ENCODE assay signal across 26 mouse cellular contexts in the genomic region with DNA sequence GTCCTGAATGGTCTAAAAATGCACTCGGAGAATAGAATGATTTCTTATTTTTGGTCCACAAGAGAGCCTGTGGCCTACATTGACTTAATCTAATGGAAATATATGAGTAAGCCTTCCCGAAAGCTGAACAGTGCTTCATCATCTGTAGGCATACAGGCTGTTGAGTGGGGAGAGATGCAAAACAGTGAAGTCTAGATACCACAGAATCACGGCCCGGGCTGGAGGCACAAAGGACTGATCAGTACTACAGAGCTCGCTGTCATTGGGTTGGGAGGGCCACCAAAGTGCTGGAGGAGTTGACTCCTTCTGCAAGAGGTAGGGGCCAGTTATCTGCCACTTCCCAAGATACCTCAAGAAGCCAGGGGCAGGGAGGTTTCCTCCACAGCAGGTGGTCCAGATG. TPM values are rescaled to one million over a fixed set of nuclear protein-coding genes. Genes with fewer than 3 reads are reported as not detected.
A peak's percentile ranks its signal among the peaks of the same experiment; 100 is the strongest.
DNase-seq lines count a peak whose midpoint lies in the region; ATAC-seq and TF ChIP-seq lines count a peak whose summit lies in the region.
"Had no signal": no experiment of that assay in that cellular context is flagged by ENCODE, and none has a peak within 500 bp of the region (broad histone marks: within the 10 kb centered on the region; RNA-seq: fewer than 3 reads in every experiment).

No protein-coding gene starts in this region.

- WGBS in forebrain, embryonic 14.5 days: 72% methylated on average over 5 of the region's 5 CpGs
- WGBS in forebrain, embryonic 11.5 days: 82% methylated on average over 5 of the region's 5 CpGs
- 36% methylated on average over 5 of the region's 5 CpGs for WGBS in heart, embryonic 12.5 days
- WGBS in intestine, postnatal 0 days: 89% methylated on average over 5 of the region's 5 CpGs

- intact Hi-C loops in left cerebral cortex, adult 2 months (cut with DNase I): loop anchor here (10.0 kb wide), 1 partner anchor 204 kb away; no protein-coding TSS in a partner anchor
- intact Hi-C loops in left cerebral cortex, postnatal 36 days (cut with DNase I): no loop called here

- no peak for TF ChIP-seq CTCF in left cerebral cortex, adult 2 months (IDR thresholded peaks at IDR 0.05)
- TF ChIP-seq CTCF in intestine, postnatal 0 days (IDR thresholded peaks at IDR 0.05; ENCODE audit: low read depth): no peak

- peak; percentile 33; the same call in 1 of the 2 replicates for ATAC-seq in forebrain, embryonic 14.5 days
- ATAC-seq in forebrain, embryonic 11.5 days (replicated peaks; ENCODE audit: low FRiP score): no peak
- no peak for ATAC-seq in heart, embryonic 12.5 days (ENCODE audit: insufficient number of reproducible peaks, low FRiP score)
- no peak for ATAC-seq in intestine, postnatal 0 days
- ATAC-seq: intestine, embryonic 15.5 days had no signal

- H3K4me1 ChIP-seq in forebrain, embryonic 14.5 days (ENCODE audit: control insufficient read depth, insufficient read depth, low read length): peaks cover 10% of the 10 kb centered on the region; the same call in 1 of the 2 replicates
- no peaks in the 10 kb centered on the region for H3K4me1 ChIP-seq in forebrain, embryonic 11.5 days (replicated peaks; ENCODE audit: control insufficient read depth, insufficient read depth, low read length)
- H3K4me1 ChIP-seq in heart, embryonic 12.5 days (replicated peaks): peaks cover 19% of the 10 kb centered on the region; the same call in 1 of the 2 replicates
- H3K4me1 ChIP-seq in intestine, postnatal 0 days (replicated peaks; ENCODE audit: control insufficient read depth, insufficient read depth, low read length): peaks cover 4% of the 10 kb centered on the region; the same call in 1 of the 2 replicates

- no peaks in the 10 kb centered on the region for H3K27me3 ChIP-seq in forebrain, embryonic 14.5 days (replicated peaks; ENCODE audit: control insufficient read depth, insufficient read depth, low read length)
- H3K27me3 ChIP-seq in forebrain, embryonic 11.5 days (ENCODE audit: control insufficient read depth, insufficient read depth, low read length): peaks cover 2% of the 10 kb centered on the region; the same call in 1 of the 2 replicates
- H3K27me3 ChIP-seq in heart, embryonic 12.5 days (replicated peaks): no peaks in the 10 kb centered on the region
- H3K27me3 ChIP-seq in intestine, postnatal 0 days (replicated peaks; ENCODE audit: control insufficient read depth, insufficient read depth, low read length): no peaks in the 10 kb centered on the region
- H3K27me3 ChIP-seq: intestine, embryonic 15.5 days; neural tube, embryonic 15.5 days had no signal

- H3K9me3 ChIP-seq in forebrain, embryonic 14.5 days (replicated peaks; ENCODE audit: control insufficient read depth, low read length): no peaks in the 10 kb centered on the region
- H3K9me3 ChIP-seq in forebrain, embryonic 11.5 days (ENCODE audit: control insufficient read depth, low read length): no peaks in the 10 kb centered on the region
- H3K9me3 ChIP-seq in heart, embryonic 12.5 days (replicated peaks): no peaks in the 10 kb centered on the region; the same call in 1 of the 2 replicates
- H3K9me3 ChIP-seq in intestine, postnatal 0 days (ENCODE audit: control insufficient read depth): no peaks in the 10 kb centered on the region
- H3K9me3 ChIP-seq: embryonic facial prominence, embryonic 12.5 days; hindbrain, embryonic 10.5 days; intestine, embryonic 15.5 days; midbrain, embryonic 12.5 days; neural tube, embryonic 15.5 days had no signal

- H3K36me3 ChIP-seq in forebrain, embryonic 14.5 days (ENCODE audit: control insufficient read depth, insufficient read depth, low read length): no peaks in the 10 kb centered on the region
- no peaks in the 10 kb centered on the region for H3K36me3 ChIP-seq in forebrain, embryonic 11.5 days (ENCODE audit: control insufficient read depth, insufficient read depth, low read length)
- H3K36me3 ChIP-seq in heart, embryonic 12.5 days: no peaks in the 10 kb centered on the region
- H3K36me3 ChIP-seq in intestine, postnatal 0 days (ENCODE audit: control insufficient read depth, insufficient read depth): no peaks in the 10 kb centered on the region
- H3K36me3 ChIP-seq: embryonic facial prominence, embryonic 12.5 days; hindbrain, embryonic 10.5 days; intestine, embryonic 15.5 days; midbrain, embryonic 12.5 days; neural tube, embryonic 15.5 days had no signal

- no peak overlapping the region for H3K4me2 ChIP-seq in forebrain, embryonic 14.5 days (ENCODE audit: low read length)
- no peak overlapping the region for H3K4me2 ChIP-seq in forebrain, embryonic 11.5 days (ENCODE audit: low read depth, low read length, severe bottlenecking)
- H3K4me2 ChIP-seq in heart, embryonic 12.5 days: no peak overlapping the region
- H3K4me2 ChIP-seq in intestine, postnatal 0 days (replicated peaks; ENCODE audit: low read depth): no peak overlapping the region
- H3K4me2 ChIP-seq: embryonic facial prominence, embryonic 12.5 days; intestine, embryonic 15.5 days; midbrain, embryonic 12.5 days; neural tube, embryonic 15.5 days had no signal

- no peak for DNase-seq in forebrain, embryonic 14.5 days (ENCODE audit: low spot score)
- DNase-seq in forebrain, embryonic 11.5 days (ENCODE audit: low spot score): no peak
- DNase-seq in heart, adult 9 months (ENCODE audit: low spot score in 2 of 2): no peak
- no peak for DNase-seq in left cerebral cortex, adult 2 months (ENCODE audit: extremely low spot score in 1 of 2, low spot score in 2 of 2)
- DNase-seq in left cerebral cortex, postnatal 36 days (ENCODE audit: low spot score in 2 of 2): no peak
- peak; percentile 49 for DNase-seq in NIH3T3 (ENCODE audit: low read depth)
- DNase-seq: adrenal gland, adult 2 months; cerebellum, adult 18-20 months; kidney, adult 9 months; kidney, postnatal 36 days; thymus, adult 18-20 months; thymus, postnatal 36 days had no signal

- H3K4me3 ChIP-seq in forebrain, embryonic 14.5 days (ENCODE audit: low read depth, low read length): no peak overlapping the region
- H3K4me3 ChIP-seq in forebrain, embryonic 11.5 days (ENCODE audit: low read depth, low read length): no peak overlapping the region
- no peak overlapping the region for H3K4me3 ChIP-seq in heart, embryonic 12.5 days
- H3K4me3 ChIP-seq in left cerebral cortex, adult 2 months: no peak overlapping the region
- no peak overlapping the region for H3K4me3 ChIP-seq in intestine, postnatal 0 days (ENCODE audit: low read depth, low read length)
- H3K4me3 ChIP-seq: embryonic facial prominence, embryonic 12.5 days; hindbrain, embryonic 10.5 days; intestine, embryonic 15.5 days; midbrain, embryonic 12.5 days; neural tube, embryonic 15.5 days had no signal

- H3K27ac ChIP-seq in forebrain, embryonic 14.5 days (ENCODE audit: low read depth, low read length): no peak overlapping the region
- no peak overlapping the region for H3K27ac ChIP-seq in forebrain, embryonic 11.5 days (ENCODE audit: low read depth, low read length)
- H3K27ac ChIP-seq in heart, embryonic 12.5 days (ENCODE audit: poor library complexity, severe bottlenecking): peak overlapping the region; percentile 28; the same call in 1 of the 2 replicates
- H3K27ac ChIP-seq in left cerebral cortex, adult 2 months: peak overlapping the region; percentile 71
- no peak overlapping the region for H3K27ac ChIP-seq in intestine, postnatal 0 days (ENCODE audit: low read depth, low read length)
- H3K27ac ChIP-seq: embryonic facial prominence, embryonic 12.5 days; hindbrain, embryonic 10.5 days; intestine, embryonic 15.5 days; liver, embryonic 14.5 days; midbrain, embryonic 12.5 days; neural tube, embryonic 15.5 days had no signal

- no peak overlapping the region for H3K9ac ChIP-seq in forebrain, embryonic 14.5 days (ENCODE audit: low read length)
- no peak overlapping the region for H3K9ac ChIP-seq in forebrain, embryonic 11.5 days (ENCODE audit: low read length)
- H3K9ac ChIP-seq in heart, embryonic 12.5 days: no peak overlapping the region
- H3K9ac ChIP-seq in intestine, postnatal 0 days (ENCODE audit: low read depth, low read length): no peak overlapping the region
- H3K9ac ChIP-seq: embryonic facial prominence, embryonic 12.5 days; intestine, embryonic 15.5 days; liver, embryonic 14.5 days; midbrain, embryonic 12.5 days; neural tube, embryonic 15.5 days had no signal

RNA-seq across cellular contexts. Expression of gene Gm11549, which starts 9.2 kb away (rescaled TPM):
- polyA plus RNA-seq in forebrain, embryonic 14.5 days (2014; fragmentation: Nextera tagmentation; extraction: Ambion mirVana): 0.10 and 0.37 TPM in 2 replicates
- 0.64 and 0.99 TPM in 2 replicates for polyA plus RNA-seq in forebrain, embryonic 11.5 days (2014; fragmentation: Nextera tagmentation; extraction: Ambion mirVana)
- polyA plus RNA-seq in heart, embryonic 12.5 days (2016; fragmentation: Nextera tagmentation; extraction: Ambion mirVana): 0.30 and 0.31 TPM in 2 replicates
- 10 to 100 TPM; 35.7 to 44.6 TPM for total RNA-seq in left cerebral cortex, adult 2 months (2021)
- 10 to 100 TPM; 32.8 to 42.1 TPM for total RNA-seq in left cerebral cortex, postnatal 36 days (2021)
- polyA plus RNA-seq in intestine, postnatal 0 days (2015; fragmentation: Nextera tagmentation; extraction: Ambion mirVana): 1.1 and 1.2 TPM in 2 replicates
- total RNA-seq: gastrocnemius, adult 8-10 months; granulocyte monocyte progenitor cell, adult 5-6 weeks; megakaryocyte, adult 5-6 weeks had no signal

RNA-seq across cellular contexts. Expression of gene Exosc9, which starts 21.6 kb away (rescaled TPM):
- 92.1 and 93.0 TPM in 2 replicates for polyA plus RNA-seq in forebrain, embryonic 14.5 days (2014; fragmentation: Nextera tagmentation; extraction: Ambion mirVana)
- 101 and 103 TPM in 2 replicates for polyA plus RNA-seq in forebrain, embryonic 11.5 days (2014; fragmentation: Nextera tagmentation; extraction: Ambion mirVana)
- polyA plus RNA-seq in heart, embryonic 12.5 days (2016; fragmentation: Nextera tagmentation; extraction: Ambion mirVana): 45.0 and 49.5 TPM in 2 replicates
- 10 to 100 TPM; 37.2 to 42.7 TPM for total RNA-seq in left cerebral cortex, adult 2 months (2021)
- 10 to 100 TPM; 39.1 to 41.9 TPM for total RNA-seq in left cerebral cortex, postnatal 36 days (2021)
- polyA plus RNA-seq in intestine, postnatal 0 days (2015; fragmentation: Nextera tagmentation; extraction: Ambion mirVana): 41.0 and 43.6 TPM in 2 replicates

RNA-seq across cellular contexts. Expression of gene Ccna2, which starts 41.2 kb away (rescaled TPM):
- 116 and 143 TPM in 2 replicates for polyA plus RNA-seq in forebrain, embryonic 14.5 days (2014; fragmentation: Nextera tagmentation; extraction: Ambion mirVana)
- polyA plus RNA-seq in forebrain, embryonic 11.5 days (2014; fragmentation: Nextera tagmentation; extraction: Ambion mirVana): 333 and 338 TPM in 2 replicates
- polyA plus RNA-seq in heart, embryonic 12.5 days (2016; fragmentation: Nextera tagmentation; extraction: Ambion mirVana): 194 and 199 TPM in 2 replicates
- total RNA-seq in left cerebral cortex, adult 2 months (2021): 1 to 10 TPM in 1 of 2 experiments, under 1 TPM in 1; 0.63 to 1.1 TPM
- 1 to 10 TPM; 1.3 to 1.7 TPM for total RNA-seq in left cerebral cortex, postnatal 36 days (2021)
- 37.4 and 43.3 TPM in 2 replicates for polyA plus RNA-seq in intestine, postnatal 0 days (2015; fragmentation: Nextera tagmentation; extraction: Ambion mirVana)

RNA-seq across cellular contexts. Expression of gene 1810062G17Rik, which starts 55.0 kb away (rescaled TPM):
- 0.25 TPM in 1 of 2 replicates, not detected in the other for polyA plus RNA-seq in forebrain, embryonic 14.5 days (2014; fragmentation: Nextera tagmentation; extraction: Ambion mirVana)
- polyA plus RNA-seq in forebrain, embryonic 11.5 days (2014; fragmentation: Nextera tagmentation; extraction: Ambion mirVana): 0.43 and 0.92 TPM in 2 replicates
- 1.2 and 1.3 TPM in 2 replicates for polyA plus RNA-seq in heart, embryonic 12.5 days (2016; fragmentation: Nextera tagmentation; extraction: Ambion mirVana)
- total RNA-seq in left cerebral cortex, adult 2 months (2021): not detected
- not detected for total RNA-seq in left cerebral cortex, postnatal 36 days (2021)
- polyA plus RNA-seq in intestine, postnatal 0 days (2015; fragmentation: Nextera tagmentation; extraction: Ambion mirVana): 2.8 and 3.3 TPM in 2 replicates
- total RNA-seq: gastrocnemius, adult 8-10 months; layer of hippocampus, adult 8-10 months; left cerebral cortex, postnatal 25 days had no signal
- polyA plus RNA-seq: frontal cortex, adult 2 months; midbrain, embryonic 12.5 days had no signal

RNA-seq across cellular contexts. Expression of gene Anxa5, which starts 55.1 kb away (rescaled TPM):
- 62.7 and 65.8 TPM in 2 replicates for polyA plus RNA-seq in forebrain, embryonic 14.5 days (2014; fragmentation: Nextera tagmentation; extraction: Ambion mirVana)
- polyA plus RNA-seq in forebrain, embryonic 11.5 days (2014; fragmentation: Nextera tagmentation; extraction: Ambion mirVana): 85.6 and 111 TPM in 2 replicates
- polyA plus RNA-seq in heart, embryonic 12.5 days (2016; fragmentation: Nextera tagmentation; extraction: Ambion mirVana): 327 and 336 TPM in 2 replicates
- 10 to 100 TPM; 69.0 to 71.9 TPM for total RNA-seq in left cerebral cortex, adult 2 months (2021)
- 10 to 100 TPM; 64.2 to 67.8 TPM for total RNA-seq in left cerebral cortex, postnatal 36 days (2021)
- 177 and 184 TPM in 2 replicates for polyA plus RNA-seq in intestine, postnatal 0 days (2015; fragmentation: Nextera tagmentation; extraction: Ambion mirVana)

Comparison
In these comparisons a context has a peak if more than half of its experiments do, and no peak if none do; other contexts are left out.
1. H3K27ac ChIP-seq: peak in heart, embryonic 12.5 days (single experiment) and left cerebral cortex, adult 2 months (single experiment); none in forebrain, embryonic 14.5 days (single experiment), forebrain, embryonic 11.5 days (single experiment) and intestine, postnatal 0 days (single experiment).